Mouse (Mus musculus): ENCODE measurements at regions not wholly inside any gene's neighbourhood (a gene's known extent, or its start where the extent isn't known, plus 50 kb on each side); places are given as distances from the start of the nearest gene placed in this dataset.
A peak's percentile ranks its signal among the peaks of the same experiment; 100 is the strongest.

GRCm38 (mm10) chr3:83589127-83589526 is 177.0 kb upstream of the Sfrp2 start:
- Histone ChIP-seq H3K9ac (ENCODE audit: low read depth, low read length, severe bottlenecking) (no peak overlapping the region), H3K27ac (replicated peaks; ENCODE audit: low read depth, low read length) (no peak overlapping the region), H3K9me3 (ENCODE audit: control insufficient read depth, low read length) (no peaks in the 10 kb centered on the region), H3K36me3 (ENCODE audit: control insufficient read depth, insufficient read depth, low read length) (no peaks in the 10 kb centered on the region), H3K4me2 (replicated peaks; ENCODE audit: low read depth, low read length, severe bottlenecking) (no peak overlapping the region), H3K27me3 (ENCODE audit: control insufficient read depth, insufficient read depth, low read length) (no peaks in the 10 kb centered on the region), H3K4me3 (replicated peaks; ENCODE audit: low read length) (no peak overlapping the region), H3K4me1 (ENCODE audit: control insufficient read depth, insufficient read depth, low read length) (0 out of 2 replicates have a peak, but pooled peaks cover 5% of the 10 kb centered on the region)
- TF ChIP-seq POLR2A (IDR thresholded peaks at IDR 0.05; ENCODE audit: borderline replicate concordance, extremely low read depth, insufficient read depth, insufficient read length), result no peak
- WGBS, result 42% methylated on average over 8 of the region's 8 CpGs
- DNase-seq (ENCODE audit: low spot score) (no peak), ATAC-seq (ENCODE audit: low FRiP score, low read depth) (no peak)

- no peaks in the 10 kb centered on the region for H3K27me3 ChIP-seq (ENCODE audit: control insufficient read depth, insufficient read depth, low read length)
- H3K9me3 ChIP-seq (ENCODE audit: control insufficient read depth, low read length), result no peaks in the 10 kb centered on the region
- H3K4me1 ChIP-seq (ENCODE audit: control insufficient read depth, insufficient read depth, low read length), result 0 out of 2 replicates have a peak, but pooled peaks cover 5% of the 10 kb centered on the region
- no peak overlapping the region for H3K27ac ChIP-seq (replicated peaks; ENCODE audit: low read depth, low read length)
- ATAC-seq (ENCODE audit: low FRiP score, low read depth), result no peak
- DNase-seq (ENCODE audit: low spot score), result no peak
- H3K9ac ChIP-seq (ENCODE audit: low read depth, low read length, severe bottlenecking), result no peak overlapping the region
- no peak overlapping the region for H3K4me2 ChIP-seq (replicated peaks; ENCODE audit: low read depth, low read length, severe bottlenecking)
- TF ChIP-seq POLR2A (IDR thresholded peaks at IDR 0.05; ENCODE audit: borderline replicate concordance, extremely low read depth, insufficient read depth, insufficient read length), result no peak
- WGBS, result 93% methylated on average over 7 of the region's 7 CpGs
- no peak overlapping the region for H3K4me3 ChIP-seq (replicated peaks; ENCODE audit: low read length)
- no peaks in the 10 kb centered on the region for H3K36me3 ChIP-seq (ENCODE audit: control insufficient read depth, insufficient read depth, low read length)
These were observed 174.9 kb upstream of the Sfrp2 start for GRCm38 (mm10) chr3:83591206-83591605.

GRCm38 (mm10) chr3:83593321-83593720 is 172.8 kb upstream of the Sfrp2 start:
- DNase-seq (ENCODE audit: low spot score), result no peak
- Histone ChIP-seq H3K9me3 (ENCODE audit: control insufficient read depth, low read length) (no peaks in the 10 kb centered on the region), H3K4me3 (replicated peaks; ENCODE audit: low read length) (no peak overlapping the region), H3K36me3 (ENCODE audit: control insufficient read depth, insufficient read depth, low read length) (no peaks in the 10 kb centered on the region), H3K27ac (replicated peaks; ENCODE audit: low read depth, low read length) (no peak overlapping the region), H3K4me2 (replicated peaks; ENCODE audit: low read depth, low read length, severe bottlenecking) (no peak overlapping the region), H3K4me1 (ENCODE audit: control insufficient read depth, insufficient read depth, low read length) (0 out of 2 replicates have a peak, but pooled peaks cover 5% of the 10 kb centered on the region), H3K9ac (ENCODE audit: low read depth, low read length, severe bottlenecking) (no peak overlapping the region), H3K27me3 (ENCODE audit: control insufficient read depth, insufficient read depth, low read length) (no peaks in the 10 kb centered on the region)
- no peak for ATAC-seq (ENCODE audit: low FRiP score, low read depth)
- no peak for TF ChIP-seq POLR2A (IDR thresholded peaks at IDR 0.05; ENCODE audit: borderline replicate concordance, extremely low read depth, insufficient read depth, insufficient read length)
- WGBS, result 83% methylated on average over 5 of the region's 5 CpGs

- no peaks in the 10 kb centered on the region for H3K4me1 ChIP-seq (ENCODE audit: control insufficient read depth, insufficient read depth, low read length)
- H3K36me3 ChIP-seq (ENCODE audit: control insufficient read depth, insufficient read depth, low read length), result no peaks in the 10 kb centered on the region
- H3K9me3 ChIP-seq (ENCODE audit: control insufficient read depth, low read length), result no peaks in the 10 kb centered on the region
- H3K4me2 ChIP-seq (replicated peaks; ENCODE audit: low read depth, low read length, severe bottlenecking), result no peak overlapping the region
- H3K9ac ChIP-seq (ENCODE audit: low read depth, low read length, severe bottlenecking), result no peak overlapping the region
- no peak for ATAC-seq (ENCODE audit: low FRiP score, low read depth)
- no peak for TF ChIP-seq POLR2A (IDR thresholded peaks at IDR 0.05; ENCODE audit: borderline replicate concordance, extremely low read depth, insufficient read depth, insufficient read length)
- H3K4me3 ChIP-seq (replicated peaks; ENCODE audit: low read length), result no peak overlapping the region
- 68% methylated on average over 4 of the region's 4 CpGs for WGBS
- no peak for DNase-seq (ENCODE audit: low spot score)
- H3K27ac ChIP-seq (replicated peaks; ENCODE audit: low read depth, low read length), result no peak overlapping the region
- H3K27me3 ChIP-seq (ENCODE audit: control insufficient read depth, insufficient read depth, low read length), result no peaks in the 10 kb centered on the region
These were observed 164.6 kb upstream of the Sfrp2 start for GRCm38 (mm10) chr3:83601506-83601905.

GRCm38 (mm10) chr3:83609095-83609770 is 156.9 kb upstream of the Sfrp2 start:
- DNase-seq (ENCODE audit: low spot score), result peak; percentile 10
- Histone ChIP-seq H3K4me2 (replicated peaks; ENCODE audit: low read depth, low read length, severe bottlenecking) (no peak overlapping the region), H3K4me1 (ENCODE audit: control insufficient read depth, insufficient read depth, low read length) (peaks cover 19% of the 10 kb centered on the region; the same call in 1 of the 2 replicates), H3K9me3 (ENCODE audit: control insufficient read depth, low read length) (no peaks in the 10 kb centered on the region), H3K9ac (ENCODE audit: low read depth, low read length, severe bottlenecking) (no peak overlapping the region), H3K27me3 (ENCODE audit: control insufficient read depth, insufficient read depth, low read length) (no peaks in the 10 kb centered on the region), H3K4me3 (replicated peaks; ENCODE audit: low read length) (no peak overlapping the region), H3K27ac (replicated peaks; ENCODE audit: low read depth, low read length) (0 out of 2 replicates have a peak overlapping the region, but pooled peaks have one; percentile 40), H3K36me3 (ENCODE audit: control insufficient read depth, insufficient read depth, low read length) (no peaks in the 10 kb centered on the region)
- no peak for TF ChIP-seq POLR2A (IDR thresholded peaks at IDR 0.05; ENCODE audit: borderline replicate concordance, extremely low read depth, insufficient read depth, insufficient read length)
- WGBS, result 25% methylated on average over 8 of the region's 8 CpGs
- ATAC-seq (ENCODE audit: low FRiP score, low read depth), result peak; percentile 85

Data from limb, embryonic 14.5 days (tissue).